Mouse (Mus musculus) CH12.LX (cell line): Measurements from ENCODE around the gene Zfp747.

Source experiments
- CHD1 ChIP-seq: IDR thresholded peaks from 2 replicates; pipeline ENCODE4 v1.6.1; 2012; ENCODE audit warnings: low read depth, low read length, improper control_type of control experiment, inconsistent platforms
- CHD2 ChIP-seq: IDR thresholded peaks from 2 replicates; pipeline ENCODE4 v1.6.1; 2011; ENCODE audit warnings: low read length, improper control_type of control experiment
- CTCF ChIP-seq, 2 experiments: IDR thresholded peaks in 1 of 2; conservative IDR thresholded peaks in 1 of 2; 2 replicates each; pipeline ENCODE4 v1.5.1; 2011 to 2012; ENCODE audit warnings: low read depth in 2 of 2, low read length in 2 of 2, improper control_type of control experiment in 1 of 2, inconsistent platforms in 1 of 2, mild to moderate bottlenecking in 1 of 2, moderate library complexity in 1 of 2
- EP300 ChIP-seq: IDR thresholded peaks from 2 replicates; pipeline ENCODE4 v1.6.1; 2011; ENCODE audit warnings: low read length, improper control_type of control experiment
- PAX5 ChIP-seq: IDR thresholded peaks from 2 replicates; pipeline ENCODE4 v1.6.1; 2012; ENCODE audit warnings: low read length, inconsistent platforms, mixed read lengths
- POLR2A ChIP-seq: IDR thresholded peaks from 2 replicates; pipeline ENCODE4 v1.6.1; 2011; ENCODE audit warnings: low read depth, mild to moderate bottlenecking, improper control_type of control experiment, low read length
- USF2 ChIP-seq: conservative IDR thresholded peaks from 2 replicates; pipeline ENCODE4 v1.6.1; 2011; ENCODE audit warnings: low read depth, low read length, improper control_type of control experiment

GRCm38 (mm10) chr7:127393944-127394333 lies 18.1 kb upstream of the Zfp747 start:
- TF ChIP-seq PAX5: no peak
- TF ChIP-seq EP300: no peak
- no peak for TF ChIP-seq USF2
- TF ChIP-seq CTCF (conservative IDR thresholded peaks at IDR 0.05 in 1 of 2, IDR thresholded peaks at IDR 0.05 in 1 of 2; ENCODE audit: low read depth in 2 of 2, low read length in 2 of 2): no peak
- TF ChIP-seq CHD1: peak; percentile 42; the same call in 1 of the 2 replicates
- no peak for TF ChIP-seq POLR2A
- TF ChIP-seq CHD2: no peak
